Mouse (Mus musculus): ENCODE data around the gene Apaf1. TPM values are rescaled to one million over a fixed set of nuclear protein-coding genes. Genes with fewer than 3 reads are reported as not detected.

Gene Apaf1
- total RNA-seq, 2 experiments from 2014 or later = 15.1 to 16.4 TPM

Other genes with a start within 250 kb of the Apaf1 start
- 10 to 100 TPM; 24.1 to 25.1 TPM for gene Ikbip, start 170 bp upstream of the Apaf1 start, total RNA-seq (2021)
- gene Slc25a3, start 41.3 kb upstream of the Apaf1 start, total RNA-seq (2021) = 1,000 to 10,000 TPM; 2,219 to 2,275 TPM
- 100 to 1,000 TPM in 1 of 2 experiments, 10 to 100 TPM in 1; 99.0 to 107 TPM for gene Tmpo, start 98.5 kb upstream of the Apaf1 start, total RNA-seq (2021)